Mouse (Mus musculus): ENCODE measurements at regions not wholly inside any gene's neighbourhood (a gene's known extent, or its start where the extent isn't known, plus 50 kb on each side); places are given as distances from the start of the nearest gene placed in this dataset.

GRCm38 (mm10) chr2:147247238-147247637, 53.2 kb upstream of the Nkx2-2 start:
- TF ChIP-seq CTCF (IDR thresholded peaks at IDR 0.05; ENCODE audit: control insufficient read depth, insufficient read depth, insufficient replicate concordance, low read depth, low read length) (no peak), POLR2A (IDR thresholded peaks at IDR 0.05; ENCODE audit: control insufficient read depth, low read depth, low read length) (no peak)
